Mouse (Mus musculus): ENCODE measurements around the gene Doc2a.

- TF ChIP-seq POLR2A (IDR thresholded peaks at IDR 0.05; ENCODE audit: borderline replicate concordance, extremely low read depth, low read depth, low read length) (no peak), CTCF (IDR thresholded peaks at IDR 0.05; ENCODE audit: insufficient read depth, low read length) (no peak)
These were observed 1.6 kb downstream of the Doc2a start for GRCm38 (mm10) chr7:126848794-126849193.

Data from lung, adult 2 months (tissue).